Mouse (Mus musculus) spleen, adult 12 weeks (tissue): Measurements from ENCODE around the gene Slc9a9.

ENCODE experiments used
- DNase-seq: peaks from one replicate; pipeline ENCODE4 v3.0.0; 2022; ENCODE audit warnings: low spot score

The Slc9a9 gene

GRCm38 (mm10) chr9:95077938-95078337 is 408.2 kb downstream of the Slc9a9 start:
- DNase-seq, result no peak

GRCm38 (mm10) chr9:95078626-95079025 is 408.9 kb downstream of the Slc9a9 start:
- no peak for DNase-seq

DNA sequence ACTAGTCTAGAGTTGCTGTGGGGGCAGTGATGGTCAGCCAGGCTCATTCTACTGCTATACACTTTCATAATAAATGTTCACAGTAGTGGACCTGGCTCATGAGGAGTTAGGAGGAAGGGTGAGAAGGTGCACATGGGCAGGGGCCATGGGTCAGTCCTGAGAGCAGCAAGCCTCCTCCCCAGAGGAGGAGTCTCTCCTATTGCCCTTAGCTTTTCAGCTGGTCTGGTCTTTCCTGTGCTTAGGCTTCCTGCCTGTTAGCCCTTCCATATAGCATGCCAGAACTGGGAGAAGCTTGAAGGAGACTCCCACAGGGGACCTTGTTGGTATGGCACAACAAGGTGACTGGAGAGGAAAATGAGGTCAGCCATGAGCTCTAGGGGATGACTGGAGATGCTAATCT is 410.2 kb downstream of the Slc9a9 start:
- DNase-seq, result no peak

DNA sequence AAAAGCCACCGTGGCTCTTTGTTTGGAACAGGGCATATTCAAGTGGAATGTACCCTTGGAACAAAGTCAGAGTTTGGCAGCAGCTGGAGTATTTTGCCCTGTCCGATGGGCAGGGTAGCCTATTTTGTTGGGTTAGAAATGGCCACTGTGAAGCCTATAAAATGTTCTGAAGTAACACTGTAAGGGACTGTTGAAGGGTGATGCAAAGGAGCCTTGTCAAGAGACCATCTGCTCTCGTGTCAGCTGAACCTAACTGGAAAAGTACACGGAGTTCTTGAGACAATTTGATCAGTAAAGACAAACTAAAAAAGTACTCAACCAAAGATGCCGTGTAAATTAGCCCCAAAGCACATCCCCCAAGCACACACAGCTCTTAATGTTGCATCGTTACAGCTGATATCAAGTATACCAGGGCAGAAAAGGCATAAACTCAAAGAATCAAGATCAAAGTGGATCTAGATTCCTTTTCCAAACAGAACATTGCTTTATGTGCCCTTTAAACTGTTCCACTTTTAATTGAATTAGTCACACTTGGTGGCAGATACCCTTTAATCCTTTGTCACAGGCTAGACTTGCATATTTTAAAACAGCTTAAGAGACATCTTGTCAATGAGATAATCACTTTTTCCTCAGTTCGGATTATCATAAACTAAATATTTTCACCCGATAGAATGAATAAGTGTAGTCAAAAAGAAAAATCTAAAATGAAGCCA is 416.6 kb downstream of the Slc9a9 start:
- no peak for DNase-seq

DNA sequence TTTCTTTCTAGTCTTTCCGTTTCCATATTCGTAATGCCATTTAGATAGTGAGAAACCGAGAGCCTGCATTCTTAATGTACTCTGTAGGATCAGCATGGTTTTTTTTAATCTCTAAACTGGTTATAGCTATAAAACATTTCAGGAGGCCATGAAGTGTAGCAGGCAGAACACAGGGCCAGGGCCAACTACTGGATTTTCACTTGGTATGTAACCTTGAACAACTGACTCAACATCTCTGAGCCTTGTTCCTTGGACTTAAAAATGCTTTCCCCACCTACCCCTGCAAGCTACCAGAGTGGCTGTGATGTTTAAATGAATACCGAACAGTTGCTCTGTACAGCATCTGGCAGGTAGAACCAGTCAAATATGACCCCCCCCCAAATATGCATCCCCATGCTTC is 418.5 kb downstream of the Slc9a9 start:
- DNase-seq, result no peak

- no peak for DNase-seq
These were observed 419.3 kb downstream of the Slc9a9 start for GRCm38 (mm10) chr9:95089050-95089449.

- DNase-seq, result no peak
These were observed 426.8 kb downstream of the Slc9a9 start for GRCm38 (mm10) chr9:95096486-95096885.

DNA sequence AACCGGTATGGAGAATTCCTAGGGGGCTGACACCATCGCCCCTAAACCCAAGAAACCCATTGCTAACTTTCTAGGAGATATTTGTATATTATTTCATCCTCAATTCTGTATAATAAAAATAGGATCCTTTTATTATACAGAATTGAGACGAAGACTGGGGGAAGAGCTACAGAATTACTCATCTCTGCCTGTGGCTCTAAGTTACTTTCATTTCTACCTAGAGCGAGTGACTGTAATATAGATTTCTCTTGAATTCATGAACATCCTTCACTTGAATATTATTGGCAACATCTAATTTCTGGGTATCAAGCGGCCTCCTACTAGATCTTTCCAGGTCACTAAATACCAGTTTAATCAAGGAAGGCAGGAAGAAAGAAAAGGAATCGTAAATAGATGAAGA is 436.1 kb downstream of the Slc9a9 start:
- DNase-seq, result no peak

- DNase-seq, result no peak
These were observed 440.1 kb downstream of the Slc9a9 start for GRCm38 (mm10) chr9:95109799-95110198.

DNA sequence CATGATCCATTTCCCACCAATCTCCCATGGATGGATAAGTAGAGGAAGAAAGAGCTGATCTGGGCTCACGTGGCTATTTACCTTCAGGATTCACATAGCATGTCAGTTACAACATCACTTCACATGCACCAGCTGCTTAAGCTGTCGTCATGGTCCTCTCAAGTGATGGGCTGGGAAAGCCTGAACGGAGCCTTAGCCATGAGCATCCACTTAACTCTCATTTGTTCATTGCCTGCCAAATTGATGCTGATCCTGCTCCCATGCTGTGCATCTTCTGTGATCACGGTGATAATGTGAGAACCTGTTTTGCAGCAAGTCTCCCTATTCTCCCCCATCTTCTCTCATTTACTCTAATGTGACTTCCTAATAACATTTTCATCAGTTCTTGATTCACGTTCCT is 441.1 kb downstream of the Slc9a9 start:
- no peak for DNase-seq

DNA sequence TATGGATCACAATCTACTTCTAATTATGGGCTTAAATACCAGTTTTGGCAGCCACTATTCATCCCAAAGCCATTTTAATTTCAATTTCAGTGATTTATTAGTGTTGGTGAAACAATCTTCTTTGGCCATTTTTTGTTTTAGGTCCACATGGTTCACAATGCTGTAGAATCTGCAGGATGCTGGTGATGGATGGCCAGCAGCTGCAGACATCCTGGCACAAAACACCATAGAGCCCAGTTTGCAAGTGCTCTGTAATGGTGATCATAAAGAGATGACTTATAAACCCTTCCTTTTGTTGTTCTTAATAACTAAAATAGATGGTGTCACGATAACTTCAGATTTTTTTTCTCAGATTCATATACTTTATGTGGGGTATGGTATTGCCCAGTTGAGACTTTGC is 442.0 kb downstream of the Slc9a9 start:
- no peak for DNase-seq

DNA sequence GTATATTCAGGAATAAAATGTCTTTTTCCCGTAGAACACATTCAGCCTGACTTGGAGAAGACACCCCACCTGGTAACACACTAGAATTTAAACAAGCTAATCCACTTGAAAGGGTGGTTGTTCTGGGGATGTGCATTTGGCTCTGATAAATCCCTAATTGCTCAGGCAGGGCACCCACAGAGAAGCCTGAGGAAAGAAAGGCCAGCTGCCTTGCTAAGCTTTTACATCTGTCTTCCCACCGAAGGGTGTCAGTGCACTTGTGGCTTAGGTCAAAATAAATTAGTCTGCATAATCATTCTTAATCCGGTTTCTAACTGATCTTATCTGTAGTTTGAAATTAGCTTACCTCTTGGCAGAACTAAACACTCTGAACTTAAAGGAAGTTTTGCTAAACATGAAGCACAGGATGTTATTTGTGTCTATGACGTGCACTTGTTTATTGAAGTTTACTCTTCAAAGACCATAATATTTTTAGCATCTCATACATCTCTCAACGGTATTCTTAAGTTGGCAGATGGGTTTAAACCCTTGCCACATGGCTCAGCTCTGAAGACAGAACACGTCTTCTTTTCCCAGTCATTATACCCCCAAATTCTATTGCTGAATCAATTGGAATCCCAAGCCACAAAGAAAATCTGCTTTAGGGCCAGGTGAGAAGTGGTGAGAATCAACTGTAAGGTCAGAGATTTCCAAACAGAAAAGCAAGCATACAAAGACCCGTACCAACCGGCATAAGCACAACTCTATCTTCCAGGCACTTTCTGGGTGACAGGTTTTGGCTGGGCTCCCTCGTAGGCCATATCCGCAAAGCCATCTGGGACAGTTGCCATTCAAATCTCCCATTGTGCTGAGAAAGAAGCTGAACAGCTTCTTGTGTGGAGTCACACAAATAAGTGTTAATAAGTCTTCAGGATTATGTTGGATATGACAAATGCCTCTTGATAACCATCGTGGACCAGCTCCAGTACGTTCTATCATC is 443.7 kb downstream of the Slc9a9 start:
- no peak for DNase-seq

GRCm38 (mm10) chr9:95120062-95120461 is 450.4 kb downstream of the Slc9a9 start:
- DNase-seq, result no peak

- no peak for DNase-seq
These were observed 451.6 kb downstream of the Slc9a9 start for GRCm38 (mm10) chr9:95121151-95121835.

- DNase-seq, result no peak
These were observed 456.0 kb downstream of the Slc9a9 start for GRCm38 (mm10) chr9:95125683-95126082.

DNA sequence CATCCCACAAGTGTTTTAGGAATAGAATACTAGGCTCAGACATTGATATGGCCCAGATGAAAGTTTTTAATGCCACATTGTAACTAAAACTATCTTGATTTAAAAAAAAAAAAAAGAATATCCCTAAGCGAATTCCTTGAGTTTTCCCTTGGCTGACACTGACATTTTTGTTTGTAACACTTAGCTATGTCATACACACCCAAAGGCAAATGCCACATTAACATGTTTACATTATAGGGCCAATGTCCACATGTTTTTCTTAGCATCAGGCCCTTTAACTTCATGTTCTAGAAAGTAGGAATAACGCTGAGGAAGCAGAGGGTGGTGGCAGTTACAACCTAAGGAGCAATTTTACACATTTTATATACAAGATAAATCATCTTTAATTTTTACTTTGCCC is 458.1 kb downstream of the Slc9a9 start:
- no peak for DNase-seq

DNA sequence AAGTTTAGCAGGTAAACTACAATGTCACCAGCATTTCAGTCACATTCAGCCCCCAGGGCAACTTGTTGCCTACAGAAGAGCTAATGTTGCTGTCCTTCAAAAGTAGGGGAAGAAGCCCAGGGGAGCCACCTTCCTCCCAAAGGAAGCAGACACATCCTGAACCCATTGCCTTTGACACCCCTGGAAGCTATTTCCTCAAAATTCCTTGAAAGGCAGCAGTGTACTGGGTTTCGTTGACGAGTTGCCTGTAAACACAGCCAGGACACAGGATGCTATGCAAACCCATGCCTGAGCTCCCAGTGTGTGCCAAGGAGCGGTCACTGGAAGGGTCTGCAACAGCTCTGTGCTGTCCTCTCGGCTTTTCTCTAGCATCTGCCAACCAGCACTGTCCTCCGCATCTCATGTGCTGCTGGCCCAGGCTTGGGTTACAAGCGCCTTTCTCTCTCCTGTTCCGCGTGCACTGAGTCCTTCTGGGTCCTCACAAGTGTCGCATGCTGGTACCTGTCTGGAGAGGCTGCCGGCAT is 479.6 kb downstream of the Slc9a9 start:
- DNase-seq, result no peak

DNA sequence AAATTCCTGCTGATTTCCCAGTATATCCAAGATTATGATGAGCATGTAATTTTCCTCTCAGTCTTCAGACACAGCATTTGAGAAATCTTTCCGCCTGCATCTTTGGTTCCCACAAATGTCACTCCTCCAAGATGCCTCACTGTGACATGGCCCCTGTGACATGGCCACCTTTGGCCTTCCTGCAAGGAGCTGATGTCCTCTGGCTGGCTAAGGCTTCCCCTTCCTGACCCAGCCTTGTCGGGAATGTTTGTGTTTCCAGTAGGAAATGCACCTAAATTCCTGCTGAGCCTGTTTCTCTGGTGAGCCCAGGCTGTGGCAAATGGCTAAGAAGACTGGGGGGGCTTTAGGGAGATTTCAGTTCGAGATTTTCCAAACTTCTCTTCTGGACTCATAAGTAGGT is 480.4 kb downstream of the Slc9a9 start:
- no peak for DNase-seq

DNA sequence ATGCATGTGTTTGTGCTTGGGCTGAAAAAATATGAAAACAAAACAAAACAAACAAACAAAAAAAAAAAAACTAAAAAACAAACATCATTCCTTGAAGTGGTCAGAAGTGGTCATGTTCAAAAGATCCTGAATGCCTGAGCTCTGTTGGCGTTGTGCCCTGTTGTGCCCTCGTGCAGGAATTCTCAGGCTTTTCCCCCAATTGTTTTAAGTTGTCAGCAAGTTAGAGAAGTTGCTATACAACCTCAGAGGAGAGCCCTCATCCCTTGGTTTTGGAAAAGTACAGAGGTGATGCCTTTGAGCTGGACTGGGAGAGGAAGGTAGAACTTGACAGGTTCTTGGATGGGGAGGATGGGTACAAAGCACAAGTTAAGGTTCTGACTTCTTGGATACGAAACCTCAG is 480.9 kb downstream of the Slc9a9 start:
- DNase-seq, result no peak

GRCm38 (mm10) chr9:95150998-95151397 is 481.3 kb downstream of the Slc9a9 start:
- no peak for DNase-seq

- no peak for DNase-seq
These were observed 482.0 kb downstream of the Slc9a9 start for GRCm38 (mm10) chr9:95151746-95152145.

DNA sequence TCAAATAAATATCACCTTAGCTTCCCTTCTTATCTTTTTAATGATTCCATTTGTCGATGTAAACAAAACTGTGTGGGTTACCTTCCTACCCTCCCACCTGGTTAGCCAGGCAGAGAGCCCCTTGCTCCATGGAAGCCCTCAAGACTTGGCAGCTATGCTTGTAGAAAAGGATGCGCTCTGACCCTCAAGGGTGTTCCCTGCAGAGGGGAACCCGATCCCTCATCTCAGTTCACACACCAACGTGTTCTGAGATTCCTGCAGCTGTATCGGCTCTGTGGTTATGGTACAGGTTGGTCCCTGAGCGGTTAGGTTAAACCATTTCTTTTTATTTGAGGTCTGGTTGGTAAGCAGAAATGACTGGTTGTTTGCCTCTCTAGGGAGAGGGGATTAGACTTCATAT is 484.3 kb downstream of the Slc9a9 start:
- DNase-seq, result no peak
